Mouse (Mus musculus): ENCODE data around the gene Vmn1r58.
"Not testable (repeated sequence)": the region's sequence is repeated elsewhere in the genome, so short reads cannot be mapped to it uniquely, and the experiment has no call there.

Gene Vmn1r58

DNA sequence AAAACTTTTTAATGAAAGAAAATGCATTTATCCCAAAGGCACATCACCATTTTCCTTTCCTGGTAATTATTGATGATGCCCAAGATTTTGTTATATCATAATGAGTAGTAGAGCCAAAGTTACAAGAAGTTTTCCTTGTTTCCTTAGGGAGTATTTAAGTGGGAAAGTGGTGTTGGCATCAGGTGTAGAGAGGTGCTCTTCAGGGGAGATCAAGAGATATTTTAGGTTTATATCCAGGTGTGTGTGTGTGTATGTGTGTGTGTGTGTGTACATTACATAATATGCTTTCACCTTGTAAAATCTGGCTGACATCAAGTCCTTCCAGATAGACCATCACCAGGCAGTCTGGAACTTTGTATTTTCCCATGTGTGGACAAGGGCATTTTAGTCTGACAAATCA lies at the start of gene Vmn1r58:
Vmn1r58 (minus strand) TSS at position 101 of the 400 bp plus-strand sequence.
- not testable (repeated sequence) for DNase-seq (ENCODE audit: low read depth, low spot score)

DNA sequence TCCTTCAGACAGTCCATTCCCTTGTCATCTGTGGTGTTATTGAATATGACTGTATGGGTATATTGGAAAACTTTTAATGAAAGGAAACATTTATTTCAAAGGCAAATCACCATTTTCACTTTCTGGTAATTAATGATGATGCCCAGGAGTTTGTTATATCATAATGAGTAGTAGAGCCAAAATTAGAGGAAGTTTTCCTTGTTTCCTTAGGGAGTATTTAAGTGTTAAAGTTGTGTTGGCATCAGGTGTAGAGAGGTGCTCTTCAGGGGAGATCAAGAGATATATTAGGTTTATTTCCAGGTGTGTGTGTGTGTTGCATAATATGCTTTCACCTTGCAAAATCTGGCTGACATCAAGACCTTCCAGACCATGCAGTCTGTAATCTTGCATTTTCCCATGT lies 43.5 kb upstream of the Vmn1r58 start, which contains the start of gene Vmn1r59:
Vmn1r59 (minus strand) TSS at position 101 of the 400 bp plus-strand sequence.
- DNase-seq (ENCODE audit: low read depth, low spot score): no peak

DNA sequence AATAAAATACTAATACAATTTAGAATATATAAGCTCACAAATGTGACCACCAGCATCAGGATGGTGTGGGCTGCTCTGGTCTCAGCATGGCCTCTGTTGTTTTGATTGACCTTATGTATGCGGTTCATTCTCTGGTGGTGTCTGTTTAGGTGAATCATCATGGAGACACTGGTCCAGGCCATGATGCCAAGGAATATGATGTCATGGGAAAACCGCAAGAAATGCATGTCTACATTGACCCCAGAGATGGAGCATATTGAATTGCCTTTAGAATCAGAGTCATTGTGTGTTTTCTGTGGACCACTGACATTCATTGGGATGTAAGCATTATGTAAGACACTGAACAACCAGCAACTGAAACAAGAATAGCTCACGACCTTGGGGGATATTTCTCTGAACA lies 40.8 kb upstream of the Vmn1r58 start:
- not testable (repeated sequence) for DNase-seq (ENCODE audit: low read depth, low spot score)

DNA sequence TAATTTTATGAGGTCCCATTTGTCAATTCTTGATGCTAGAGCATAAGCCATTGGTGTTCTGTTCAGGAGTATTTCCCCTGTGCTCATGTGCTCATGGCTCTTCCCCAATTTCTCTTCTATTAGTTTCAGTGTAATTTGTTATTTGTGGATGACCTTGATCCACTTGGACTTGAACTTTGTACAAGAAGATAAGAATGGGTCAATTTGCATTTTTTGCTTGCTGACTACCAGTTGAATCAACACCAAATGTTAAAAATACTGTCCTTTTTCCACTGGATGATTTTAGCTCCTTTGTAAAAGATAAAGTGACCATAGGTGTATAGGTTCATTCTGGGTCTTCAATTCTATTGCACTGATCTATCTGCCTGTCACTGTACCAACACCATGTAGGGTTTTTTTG lies 35.4 kb upstream of the Vmn1r58 start:
- no peak for DNase-seq (ENCODE audit: low read depth, low spot score)

DNA sequence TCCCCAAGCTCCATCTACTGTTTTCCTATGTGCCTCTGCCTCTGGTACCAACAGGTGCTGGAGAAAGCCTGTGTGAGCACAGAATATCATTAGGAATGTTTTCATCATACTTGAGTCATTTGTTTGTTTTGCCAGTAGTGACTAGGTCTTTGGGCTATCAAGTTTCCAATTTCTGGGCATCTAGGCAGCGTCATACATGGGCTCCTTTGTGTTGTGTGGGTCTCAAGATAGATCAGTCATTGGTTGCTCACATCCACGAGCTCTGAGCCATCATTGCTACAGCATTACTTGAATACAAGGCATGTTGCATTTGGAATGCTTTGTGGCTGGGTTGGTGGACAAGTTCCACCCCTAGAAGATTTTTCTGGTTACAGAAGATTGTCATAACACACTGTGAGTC lies 7.0 kb downstream of the Vmn1r58 start:
- no peak for DNase-seq (ENCODE audit: low read depth, low spot score)

DNA sequence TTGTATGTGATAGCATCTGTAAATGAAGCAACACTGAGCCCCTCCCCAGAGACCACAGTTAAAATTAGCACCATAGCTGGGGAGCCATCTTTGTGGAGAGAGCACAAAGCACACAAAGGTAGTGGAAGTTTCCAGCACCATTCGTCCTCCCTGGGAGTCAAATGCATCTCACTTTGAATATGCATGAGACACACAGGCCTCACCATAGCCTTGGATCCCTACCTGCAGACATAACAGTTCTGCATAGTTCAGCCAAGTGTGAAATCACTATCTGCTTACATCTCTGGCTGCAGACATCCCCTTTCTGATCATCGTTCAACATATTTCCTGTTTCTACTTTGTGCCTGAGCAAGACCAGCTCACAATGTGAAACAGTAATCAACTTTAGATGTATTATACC lies 46.5 kb downstream of the Vmn1r58 start:
- DNase-seq (ENCODE audit: low read depth, low spot score): no peak

DNA sequence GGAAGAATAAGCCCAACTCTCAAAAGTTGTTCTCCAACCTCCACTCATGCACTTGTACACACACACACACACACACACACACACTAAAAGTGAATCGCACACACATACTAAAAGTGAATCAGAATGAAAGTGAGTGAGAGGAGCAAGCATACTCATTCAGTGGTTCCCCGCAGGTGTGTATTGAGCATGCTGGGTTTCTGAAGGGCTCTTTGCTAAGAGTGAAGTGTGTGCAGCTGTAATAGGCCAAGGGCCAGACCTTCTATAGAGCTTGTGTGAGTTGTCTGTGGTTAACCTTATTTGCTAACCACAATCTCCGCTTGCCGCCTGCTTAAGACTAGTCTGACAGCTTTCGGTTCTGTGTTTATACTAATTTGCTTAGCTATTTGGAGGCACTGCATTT lies 49.6 kb downstream of the Vmn1r58 start:
- no peak for DNase-seq (ENCODE audit: low read depth, low spot score)

All from ZHBTc4 (cell line).